ENCODE assay signal across 11 mouse cellular contexts in the genomic region with DNA sequence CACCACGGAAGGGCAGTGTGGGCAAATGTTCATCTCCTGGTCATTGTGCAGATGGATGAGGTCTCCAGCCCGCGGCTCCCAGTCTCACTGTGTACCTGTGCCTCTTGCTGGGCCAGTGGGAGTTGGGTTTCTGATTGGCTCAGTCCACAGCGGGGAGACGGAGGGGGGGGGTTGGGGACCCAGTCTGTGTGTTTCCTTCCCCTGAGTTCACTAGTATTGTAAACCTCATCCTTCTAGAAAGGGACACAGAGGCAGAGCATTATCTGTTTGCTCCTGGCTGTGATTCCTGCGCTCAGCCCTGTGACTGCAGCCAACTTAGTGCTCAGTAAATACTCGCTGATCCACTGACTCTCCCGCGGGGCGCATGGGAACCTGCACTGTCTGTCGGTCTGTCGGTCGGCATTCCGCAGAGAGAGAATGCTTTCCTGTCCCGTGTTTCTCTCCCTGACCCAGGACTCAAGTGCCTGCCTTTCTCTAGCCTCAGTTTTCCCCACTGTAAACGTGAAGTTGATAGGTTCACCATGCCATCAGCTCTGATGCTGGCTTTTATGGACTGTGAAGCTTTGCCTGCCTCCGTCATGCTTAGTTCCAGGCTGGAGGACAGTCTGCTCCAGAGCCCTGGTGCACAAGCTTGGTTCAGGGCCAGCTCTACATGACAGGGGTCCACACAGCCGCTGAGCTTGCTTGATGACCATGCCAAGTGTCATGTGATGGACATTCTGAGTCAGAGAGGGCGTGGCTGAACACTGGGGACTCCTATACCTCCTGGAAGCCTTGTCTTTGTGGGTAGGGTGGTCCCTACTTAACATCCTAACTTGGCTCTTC. TPM values are rescaled to one million over a fixed set of nuclear protein-coding genes. Genes with fewer than 3 reads are reported as not detected.
DNase-seq lines count a peak whose midpoint lies in the region; ATAC-seq and TF ChIP-seq lines count a peak whose summit lies in the region.
"Had no signal": no experiment of that assay in that cellular context is flagged by ENCODE, and none has a peak within 500 bp of the region (broad histone marks: within the 10 kb centered on the region; RNA-seq: fewer than 3 reads in every experiment).

No protein-coding gene starts in this region.

- TF ChIP-seq CTCF in stomach, postnatal 0 days (IDR thresholded peaks at IDR 0.05; ENCODE audit: low read depth) = no peak

- no peak overlapping the region for H3K4me3 ChIP-seq in limb, embryonic 12.5 days (replicated peaks)
- no peak overlapping the region for H3K4me3 ChIP-seq in stomach, postnatal 0 days (ENCODE audit: low read depth, low read length)
- H3K4me3 ChIP-seq: myocyte had no signal

- peaks cover 30% of the 10 kb centered on the region for H3K4me1 ChIP-seq in limb, embryonic 12.5 days (replicated peaks)
- no peaks in the 10 kb centered on the region for H3K4me1 ChIP-seq in stomach, postnatal 0 days (replicated peaks; ENCODE audit: control insufficient read depth, insufficient read depth)

- no peak for TF ChIP-seq EP300 in stomach, postnatal 0 days (optimal IDR thresholded peaks at IDR 0.05)

- H3K27ac ChIP-seq in limb, embryonic 12.5 days = no peak overlapping the region
- no peak overlapping the region for H3K27ac ChIP-seq in stomach, postnatal 0 days (replicated peaks)

- no peaks in the 10 kb centered on the region for H3K9me3 ChIP-seq in limb, embryonic 12.5 days
- no peaks in the 10 kb centered on the region for H3K9me3 ChIP-seq in stomach, postnatal 0 days (ENCODE audit: control insufficient read depth, low read length)

- WGBS in limb, embryonic 12.5 days = 22% methylated on average over 19 of the region's 19 CpGs
- WGBS in stomach, postnatal 0 days = 14% methylated on average over 19 of the region's 19 CpGs

- no peaks in the 10 kb centered on the region for H3K36me3 ChIP-seq in limb, embryonic 12.5 days
- no peaks in the 10 kb centered on the region for H3K36me3 ChIP-seq in stomach, postnatal 0 days (ENCODE audit: control insufficient read depth, insufficient read depth, low read length)

- intact Hi-C loops in gastrocnemius, postnatal 14 days (cut with DNase I; ENCODE audit: low total_unique reads) = no loop called here
- intact Hi-C loops in gastrocnemius, postnatal 36 days (cut with DNase I) = no loop called here

- H3K4me2 ChIP-seq in limb, embryonic 12.5 days = peak overlapping the region; percentile 19; the same call in 1 of the 2 replicates
- no peak overlapping the region for H3K4me2 ChIP-seq in stomach, postnatal 0 days (replicated peaks; ENCODE audit: low read depth)

- ATAC-seq in limb, embryonic 12.5 days (ENCODE audit: insufficient number of reproducible peaks, insufficient read depth, low FRiP score, low TSS enrichment, low read depth) = no peak
- 0 out of 2 replicates have a peak, but pooled peaks have one; percentile 21 for ATAC-seq in stomach, postnatal 0 days (ENCODE audit: low FRiP score, low TSS enrichment)

- no peak overlapping the region for H3K9ac ChIP-seq in limb, embryonic 12.5 days (replicated peaks)
- H3K9ac ChIP-seq in stomach, postnatal 0 days (ENCODE audit: low read length) = no peak overlapping the region

- H3K27me3 ChIP-seq in limb, embryonic 12.5 days = peaks cover 13% of the 10 kb centered on the region; the same call in 1 of the 2 replicates
- no peaks in the 10 kb centered on the region for H3K27me3 ChIP-seq in stomach, postnatal 0 days (ENCODE audit: control insufficient read depth, insufficient read depth, low read length)

- DNase-seq in gastrocnemius, postnatal 14 days = peak; percentile 9
- DNase-seq in gastrocnemius, postnatal 36 days = no peak
- peak; percentile 30 for DNase-seq in lung, postnatal 10 days
- no peak for DNase-seq in lung, adult 18-20 months
- no peak for DNase-seq in stomach, postnatal 0 days (ENCODE audit: low spot score)
- DNase-seq in urinary bladder, postnatal 25 days (ENCODE audit: low spot score) = no peak
- no peak for DNase-seq in urinary bladder, adult 18-20 months (ENCODE audit: low spot score in 2 of 2)
- DNase-seq: kidney, postnatal 10 days had no signal

RNA-seq across cellular contexts. Expression of a gene that starts 55.1 kb away (rescaled TPM):
- under 1 TPM; 0.16 to 0.24 TPM for total RNA-seq in gastrocnemius, postnatal 14 days (2021)
- under 1 TPM in 1 of 2 experiments, not detected in 1; 0.05 TPM for total RNA-seq in gastrocnemius, postnatal 36 days (2021)
- 0.08 and 0.15 TPM in 2 replicates for polyA plus RNA-seq in limb, embryonic 12.5 days (2016; fragmentation: Nextera tagmentation; extraction: Ambion mirVana)
- polyA plus RNA-seq in stomach, postnatal 0 days (2015; fragmentation: Nextera tagmentation; extraction: Ambion mirVana) = 0.42 and 0.47 TPM in 2 replicates
- polyA plus RNA-seq: liver, adult 2 months; myocyte had no signal

Comparison
In these comparisons a context has a peak if more than half of its experiments do, and no peak if none do; other contexts are left out.
1. DNase-seq: peak in gastrocnemius, postnatal 14 days (single experiment) and lung, postnatal 10 days (single experiment); none in gastrocnemius, postnatal 36 days (0 of 2), lung, adult 18-20 months (0 of 2), stomach, postnatal 0 days (single experiment), urinary bladder, postnatal 25 days (single experiment) and urinary bladder, adult 18-20 months (0 of 2).